Mouse (Mus musculus): ENCODE measurements around the gene Med18.
"Not testable (repeated sequence)": the region's sequence is repeated elsewhere in the genome, so short reads cannot be mapped to it uniquely, and the experiment has no call there.

Med18 gene

DNA sequence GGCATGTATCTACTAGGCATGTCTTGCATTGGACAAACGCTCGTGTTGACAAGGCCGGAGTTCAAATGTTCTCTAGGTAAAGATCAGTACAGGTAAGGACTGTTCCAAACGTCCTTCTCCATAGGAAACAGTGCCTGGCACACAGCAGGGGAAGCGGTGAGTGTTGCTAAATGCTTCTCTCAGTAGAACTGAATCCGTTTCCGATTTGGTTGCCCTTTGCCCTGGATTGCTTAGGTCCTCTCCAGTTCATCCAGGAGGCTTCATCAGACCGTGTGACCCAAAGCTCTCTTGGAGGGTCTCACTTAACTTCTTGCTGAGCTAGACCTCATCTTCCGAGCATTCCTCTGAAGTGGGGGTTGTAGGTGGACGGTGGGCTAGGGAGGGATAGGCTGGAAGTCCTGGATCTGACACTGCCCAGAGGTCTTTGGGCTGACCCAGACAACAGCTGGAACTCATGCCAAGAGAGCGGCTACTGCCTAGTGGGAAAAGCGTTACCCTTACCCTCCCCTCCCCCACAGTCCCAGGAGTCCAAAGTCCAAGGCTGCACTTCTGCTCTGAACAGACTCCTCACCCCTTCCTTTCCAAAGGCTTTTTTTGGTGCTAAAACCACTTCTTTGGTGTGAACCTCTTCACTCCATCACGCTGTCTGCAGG is 19.4 kb upstream of the Med18 start:
- DNase-seq (ENCODE audit: low read depth, low spot score): no peak

DNA sequence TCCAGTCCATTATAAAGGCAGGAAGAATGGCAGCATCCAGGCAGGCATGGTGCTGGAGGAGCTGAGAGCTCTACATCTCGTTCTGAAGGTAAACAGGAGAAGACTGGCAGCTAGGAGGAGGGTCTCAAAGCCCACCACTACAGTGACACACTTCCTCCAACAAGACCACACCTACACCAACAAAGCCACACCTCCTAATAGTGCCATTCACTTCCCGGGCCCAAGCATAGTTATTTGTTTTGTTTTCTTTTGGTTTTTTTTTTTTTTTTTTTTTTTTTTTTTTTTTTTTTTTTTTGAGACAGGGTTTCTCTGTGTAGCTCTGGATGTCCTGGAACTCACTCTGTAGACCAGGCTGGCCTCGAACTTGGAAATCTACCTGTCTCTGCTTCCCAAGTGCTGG is 18.4 kb upstream of the Med18 start:
- not testable (repeated sequence) for DNase-seq (ENCODE audit: low read depth, low spot score)

DNA sequence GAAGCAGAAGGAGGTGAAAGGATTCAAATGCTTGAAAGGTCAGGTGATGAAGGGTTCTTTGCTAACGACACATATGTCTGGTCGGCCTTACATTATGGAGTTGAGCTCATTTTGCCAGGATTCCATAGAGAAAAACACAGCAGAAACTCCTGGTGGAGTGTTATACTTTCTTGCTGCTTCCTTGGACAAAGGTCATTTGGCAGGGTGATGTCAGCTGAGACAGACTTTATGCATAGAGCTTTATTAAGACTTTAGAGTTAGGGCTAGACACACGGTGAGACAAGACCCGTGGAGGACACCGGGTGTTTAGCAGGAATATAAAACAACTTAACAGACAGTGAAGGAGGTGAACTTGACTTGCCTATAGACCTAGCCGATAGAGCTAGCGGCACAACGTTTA is 14.1 kb upstream of the Med18 start:
- DNase-seq (ENCODE audit: low read depth, low spot score): no peak

DNA sequence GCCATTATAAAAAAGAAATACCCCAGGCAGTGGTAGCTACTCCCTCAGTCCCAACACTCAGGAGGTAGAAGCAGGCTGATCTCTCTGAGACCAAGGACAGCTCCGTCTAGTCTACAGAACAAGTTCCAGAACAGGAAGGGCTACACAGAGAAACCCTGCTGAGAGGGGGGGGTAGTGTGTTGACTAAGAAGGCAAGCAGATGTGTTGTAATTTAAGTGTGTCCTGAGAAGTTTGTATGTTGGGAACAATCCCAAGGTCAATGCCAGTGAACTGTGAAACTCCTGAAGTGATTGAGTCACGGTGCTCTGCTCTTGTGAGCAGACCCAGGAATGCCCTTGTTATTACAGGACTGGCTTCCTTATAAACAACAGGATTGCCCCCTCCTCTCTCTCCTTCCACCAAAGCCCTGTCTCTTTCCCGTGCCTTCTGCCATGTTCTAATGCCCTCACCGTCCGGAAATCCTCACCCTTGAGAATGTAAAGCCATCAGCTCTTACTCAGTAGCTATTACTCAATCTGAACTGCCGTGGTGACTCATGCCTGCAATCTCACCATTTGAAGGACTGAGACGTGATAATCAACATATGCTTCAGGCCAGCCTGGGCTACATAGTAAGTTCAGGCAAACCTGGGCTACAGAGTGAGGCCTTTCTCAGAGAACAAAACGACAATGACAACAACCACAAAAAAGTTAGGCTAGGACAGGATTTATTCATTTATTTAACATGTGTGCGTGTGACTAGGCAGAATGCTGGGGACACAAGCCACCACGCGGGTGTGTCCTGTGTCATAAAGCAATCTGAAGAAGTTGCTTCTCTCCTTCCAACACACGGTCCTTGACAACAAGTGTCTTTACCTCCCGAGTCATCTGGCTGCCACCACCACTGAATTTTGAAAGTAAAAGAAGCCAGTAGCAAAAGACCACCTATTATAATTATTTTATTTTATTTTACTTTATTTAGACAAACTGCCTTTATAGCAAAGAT is 12.5 kb upstream of the Med18 start:
- no peak for DNase-seq (ENCODE audit: low read depth, low spot score)

DNA sequence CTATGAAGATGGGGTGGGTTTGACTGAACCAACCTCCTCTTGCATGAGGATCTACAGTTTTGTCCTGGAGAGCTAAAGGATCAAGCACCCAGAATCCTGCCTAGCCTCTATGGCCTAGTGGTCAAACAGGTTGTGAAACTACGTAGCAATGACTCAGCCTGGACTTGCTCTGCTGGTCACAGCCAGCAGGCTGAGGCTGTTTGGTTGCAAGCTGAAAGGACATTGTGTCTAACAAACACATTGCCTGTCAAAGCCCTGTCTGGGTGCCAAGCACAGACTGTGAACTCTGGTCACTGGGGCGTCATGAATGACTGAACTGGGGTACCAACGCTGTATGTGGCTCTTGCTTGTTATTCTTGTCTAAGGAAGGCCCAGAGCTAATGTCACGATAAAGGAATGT is 10.9 kb upstream of the Med18 start:
- no peak for DNase-seq (ENCODE audit: low read depth, low spot score)

DNA sequence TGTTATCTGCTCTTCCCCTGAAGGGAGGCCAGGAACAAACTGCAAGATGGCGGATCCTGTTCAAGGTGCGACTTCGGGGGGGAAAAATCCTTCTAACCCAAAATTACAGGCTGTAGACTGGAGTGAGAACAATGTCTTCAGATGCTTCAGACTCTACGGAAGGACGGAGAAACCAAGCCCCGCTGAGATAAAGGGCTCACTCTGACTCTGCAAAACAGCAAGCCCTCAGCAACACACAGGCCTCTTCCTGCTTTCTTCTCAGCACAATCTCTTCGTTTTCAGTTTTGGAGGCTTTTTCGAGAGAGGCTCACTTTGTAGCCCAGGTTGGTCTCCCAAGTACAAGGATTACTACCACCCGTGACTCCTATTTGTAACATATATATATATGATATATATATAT is 9.7 kb upstream of the Med18 start:
- DNase-seq (ENCODE audit: low read depth, low spot score): no peak

DNA sequence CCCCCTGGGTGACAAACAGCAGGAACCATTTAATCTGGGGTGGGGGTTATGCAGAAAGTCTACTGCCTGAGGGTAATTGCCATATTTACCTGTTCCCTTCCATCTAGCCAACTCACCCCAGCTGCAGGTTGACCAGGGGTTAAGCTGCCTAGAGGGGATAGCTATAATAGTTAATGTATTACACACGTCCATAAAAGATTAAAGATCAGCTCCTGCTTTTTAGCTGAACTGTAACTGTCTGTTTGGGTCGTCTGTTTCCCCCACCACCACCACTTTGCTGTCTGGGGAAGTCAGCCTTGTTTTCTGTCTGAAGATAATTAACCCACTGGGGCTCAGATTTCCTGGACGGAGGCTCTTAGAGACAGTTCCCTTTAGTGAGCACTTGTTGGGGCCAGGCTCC is 6.2 kb upstream of the Med18 start:
- no peak for DNase-seq (ENCODE audit: low read depth, low spot score)

DNA sequence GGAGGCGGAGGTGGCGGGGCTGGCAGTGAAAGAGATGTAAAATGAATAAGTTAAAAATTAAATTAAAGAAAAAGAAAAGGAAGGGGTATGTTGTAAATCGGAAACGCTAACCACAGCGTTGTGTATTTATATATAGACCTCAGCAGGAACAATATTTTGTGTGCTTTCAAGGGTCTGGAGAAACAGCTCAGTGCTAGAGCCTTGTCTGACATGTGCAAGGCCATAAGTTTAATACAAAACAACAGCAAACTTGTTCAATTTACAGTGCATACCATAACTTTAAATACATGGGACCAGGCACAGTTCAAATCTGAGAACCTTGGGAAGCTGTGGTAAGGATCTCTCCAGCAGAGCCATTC is 513 bp upstream of the Med18 start:
- no peak for DNase-seq (ENCODE audit: low read depth, low spot score)

DNA sequence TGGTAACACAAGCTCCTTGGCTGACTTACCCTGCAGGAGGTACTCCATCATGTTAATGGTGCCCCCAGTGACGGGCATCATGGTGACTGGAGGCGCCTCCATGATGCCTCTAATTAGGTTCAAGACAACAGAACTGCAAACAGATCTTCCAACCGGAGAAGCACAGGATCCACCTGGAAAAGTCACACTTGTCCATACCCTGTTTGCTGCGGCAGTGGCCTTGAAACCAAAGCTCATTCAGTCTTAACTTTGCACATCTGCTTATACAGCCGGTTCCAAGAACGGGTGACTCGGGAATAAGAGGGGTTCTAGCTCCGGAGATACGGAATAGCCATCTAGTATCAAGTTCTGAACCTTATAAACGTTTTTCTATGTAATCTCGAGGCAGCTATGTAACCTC is 885 bp downstream of the Med18 start:
- no peak for DNase-seq (ENCODE audit: low read depth, low spot score)

DNA sequence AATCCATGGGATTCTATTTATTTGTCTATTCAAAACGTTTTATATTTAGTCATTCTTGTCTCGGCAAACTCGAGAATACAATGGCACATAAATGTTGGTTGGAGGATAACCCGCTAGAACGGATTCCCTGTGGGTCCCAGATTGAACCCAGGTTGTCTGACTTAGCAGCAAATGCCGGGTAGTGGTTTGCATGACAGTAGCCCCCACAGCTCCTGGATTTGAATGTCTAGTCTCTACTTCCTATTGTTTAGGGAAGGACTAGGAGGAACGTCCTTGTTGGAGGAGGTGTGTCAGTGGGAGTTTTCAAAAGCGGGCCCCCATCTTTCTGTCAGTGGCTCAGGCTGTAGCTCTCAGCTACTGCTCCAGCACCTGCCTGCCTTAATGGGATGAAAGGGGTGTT is 3.5 kb downstream of the Med18 start:
- DNase-seq (ENCODE audit: low read depth, low spot score): no peak

DNA sequence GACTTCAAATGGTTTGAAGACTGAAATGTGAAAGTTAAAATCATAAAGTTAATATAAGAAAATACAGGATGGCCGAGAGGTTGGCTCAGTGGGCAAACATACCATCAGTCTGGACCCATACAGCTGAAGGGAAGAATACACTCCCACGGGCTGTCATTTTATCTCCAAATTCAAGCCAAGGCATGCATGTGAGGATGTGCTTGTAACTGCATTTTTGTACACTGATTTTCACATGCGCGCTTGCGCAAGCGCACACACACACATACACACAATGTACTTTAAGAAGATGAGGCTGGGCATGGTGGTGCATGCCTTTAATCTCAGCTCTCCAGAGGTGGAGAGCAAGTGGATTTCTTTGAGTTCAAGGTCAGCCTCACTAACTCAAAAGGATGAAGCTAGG is 8.2 kb downstream of the Med18 start:
- DNase-seq (ENCODE audit: low read depth, low spot score): no peak

DNA sequence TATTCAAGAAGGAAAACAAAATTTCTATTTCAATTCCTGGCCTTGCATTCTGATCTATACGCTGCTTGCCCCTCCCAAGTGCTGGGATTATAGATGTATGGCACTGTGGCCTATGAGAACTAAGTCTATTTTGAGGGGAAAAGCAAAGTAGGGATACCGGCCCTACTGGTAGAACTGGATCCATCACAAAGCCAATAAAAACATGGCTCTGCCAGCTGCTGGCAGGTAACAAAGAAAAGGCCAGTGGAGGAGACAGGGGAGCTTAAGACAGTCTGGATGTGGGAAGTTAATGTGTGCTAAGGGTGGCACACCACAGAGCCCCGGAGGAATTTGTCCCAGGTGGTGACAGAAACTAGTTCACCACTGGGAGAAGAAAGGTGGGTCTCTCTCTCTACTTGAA is 8.6 kb downstream of the Med18 start:
- DNase-seq (ENCODE audit: low read depth, low spot score): no peak

DNA sequence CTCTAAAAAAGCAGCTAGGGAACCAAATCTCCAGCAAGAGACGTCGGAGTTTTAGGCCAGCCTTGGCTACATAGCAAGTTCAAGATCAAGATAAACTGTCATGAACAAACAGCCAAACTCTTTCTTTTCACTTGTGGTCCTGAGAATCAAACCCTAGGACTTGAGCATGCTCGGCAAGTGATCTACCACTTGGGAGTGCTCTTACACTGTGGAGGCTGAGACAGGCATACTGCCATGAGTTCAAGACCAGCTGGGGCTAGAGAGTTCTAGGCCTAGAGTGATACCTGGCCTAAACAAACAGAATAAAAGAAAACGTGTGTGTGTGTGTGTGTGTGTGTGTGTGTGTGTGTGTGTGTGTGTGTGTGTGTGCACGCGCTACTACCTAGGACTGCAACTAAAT is 9.5 kb downstream of the Med18 start:
- no peak for DNase-seq (ENCODE audit: low read depth, low spot score)

DNA sequence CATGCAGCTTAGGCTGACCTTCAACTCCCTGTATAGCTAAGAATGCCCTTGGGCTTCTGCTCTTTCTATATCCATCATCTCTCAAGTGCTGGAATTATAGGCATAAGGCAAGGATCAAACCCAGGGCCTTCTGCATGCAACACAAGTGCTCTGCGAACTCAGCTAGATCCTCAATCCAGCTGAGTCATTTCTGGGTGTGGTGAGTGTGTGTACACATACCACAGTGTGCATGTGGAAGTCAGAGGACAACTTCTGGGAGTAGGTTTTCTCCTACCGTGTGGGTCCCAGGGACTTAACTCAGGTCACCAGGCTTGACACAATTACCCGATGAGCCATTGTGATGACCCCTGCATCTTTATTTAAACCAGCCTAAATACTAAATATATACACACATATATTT is 13.9 kb downstream of the Med18 start:
- DNase-seq (ENCODE audit: low read depth, low spot score): no peak

DNA sequence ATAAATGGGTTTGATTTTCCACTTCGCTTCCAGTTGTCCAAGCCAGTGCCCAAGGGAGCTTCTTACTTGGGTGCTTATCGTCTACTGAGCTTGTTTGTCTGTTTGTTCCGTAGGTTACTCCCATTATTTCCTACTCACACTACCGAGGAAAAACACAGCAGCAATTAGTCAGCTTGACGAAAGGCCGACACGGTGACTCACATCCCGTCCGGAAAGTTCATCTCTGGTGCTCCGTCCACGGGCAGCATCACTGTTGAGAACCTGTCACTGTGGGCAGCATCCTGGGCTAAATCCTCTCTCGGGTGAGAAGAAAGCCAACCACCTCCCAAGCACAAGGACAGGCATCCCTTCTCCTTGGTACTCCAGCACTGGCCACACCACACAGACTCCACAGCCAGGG is 17.6 kb downstream of the Med18 start:
- DNase-seq (ENCODE audit: low read depth, low spot score): no peak

DNA sequence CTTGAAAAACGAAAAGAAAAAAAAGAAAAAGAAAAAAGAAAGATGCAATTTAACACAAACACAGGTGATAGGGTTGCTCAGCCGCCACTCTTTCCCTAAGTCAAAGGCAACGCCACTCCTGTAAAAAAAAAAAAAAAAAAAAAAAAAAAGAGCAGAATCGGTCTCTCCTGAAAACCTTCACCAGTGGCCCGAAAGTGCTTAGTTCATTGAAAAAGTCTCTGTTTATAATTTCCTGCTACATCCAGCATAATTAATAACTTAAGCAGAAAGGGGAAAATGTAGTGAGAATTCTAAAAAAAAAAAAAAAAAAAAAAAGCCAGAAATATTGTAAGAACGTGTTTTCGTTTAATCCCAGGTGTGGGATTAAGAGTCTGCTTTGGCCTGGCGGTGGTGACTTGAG is 19.2 kb downstream of the Med18 start:
- no peak for DNase-seq (ENCODE audit: low read depth, low spot score)

DNA sequence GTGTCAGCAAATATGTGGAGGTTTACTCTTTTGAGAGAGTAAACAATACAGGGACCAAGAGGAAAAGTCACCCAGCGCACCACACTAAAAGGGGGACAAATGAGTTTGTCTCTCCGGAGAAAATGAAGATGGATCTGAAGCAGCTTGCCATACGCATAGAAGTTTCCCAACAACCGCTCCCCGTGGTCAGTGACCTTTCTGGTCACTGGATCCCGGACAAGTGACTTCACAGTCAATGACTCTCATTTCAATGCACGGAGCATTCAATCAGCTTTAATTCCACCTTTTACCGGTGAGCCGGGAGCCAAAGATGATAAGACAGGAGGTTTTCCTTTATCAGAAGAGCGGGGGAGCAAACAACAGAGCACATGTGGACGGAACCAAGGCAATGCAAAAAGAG is 25.9 kb downstream of the Med18 start:
- DNase-seq (ENCODE audit: low read depth, low spot score): no peak

DNA sequence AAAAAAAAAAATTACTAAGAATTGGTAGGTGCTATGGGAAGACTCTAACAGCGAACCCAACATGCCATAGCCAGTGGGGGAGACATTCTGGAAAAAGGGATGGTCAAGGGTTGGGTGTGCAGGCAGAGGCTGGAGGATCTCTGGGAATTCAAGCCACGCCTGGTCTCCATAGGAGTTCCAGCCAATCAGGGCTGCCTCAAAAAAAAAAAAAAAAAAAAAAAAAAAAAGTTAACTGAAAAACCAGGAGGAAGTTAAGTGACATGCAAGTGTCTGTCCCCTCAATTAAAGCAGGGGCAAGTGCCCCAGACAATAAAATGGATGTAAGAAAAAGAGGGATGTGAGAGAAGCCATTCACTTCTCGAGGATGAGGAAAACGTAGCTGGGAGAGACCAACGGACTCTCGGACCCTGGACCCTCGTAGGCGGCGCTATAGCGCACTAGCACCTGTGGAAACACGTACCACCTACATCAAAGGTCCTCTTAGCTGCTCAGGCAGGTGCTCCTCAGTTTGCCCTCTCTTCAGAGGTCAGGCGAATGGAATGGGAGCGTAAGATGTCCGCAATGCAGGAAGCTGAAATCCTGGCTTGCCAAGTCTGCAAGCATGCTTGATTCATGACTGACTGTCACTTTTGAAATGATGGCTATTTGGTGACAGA is 30.9 kb downstream of the Med18 start:
- no peak for DNase-seq (ENCODE audit: low read depth, low spot score)

DNA sequence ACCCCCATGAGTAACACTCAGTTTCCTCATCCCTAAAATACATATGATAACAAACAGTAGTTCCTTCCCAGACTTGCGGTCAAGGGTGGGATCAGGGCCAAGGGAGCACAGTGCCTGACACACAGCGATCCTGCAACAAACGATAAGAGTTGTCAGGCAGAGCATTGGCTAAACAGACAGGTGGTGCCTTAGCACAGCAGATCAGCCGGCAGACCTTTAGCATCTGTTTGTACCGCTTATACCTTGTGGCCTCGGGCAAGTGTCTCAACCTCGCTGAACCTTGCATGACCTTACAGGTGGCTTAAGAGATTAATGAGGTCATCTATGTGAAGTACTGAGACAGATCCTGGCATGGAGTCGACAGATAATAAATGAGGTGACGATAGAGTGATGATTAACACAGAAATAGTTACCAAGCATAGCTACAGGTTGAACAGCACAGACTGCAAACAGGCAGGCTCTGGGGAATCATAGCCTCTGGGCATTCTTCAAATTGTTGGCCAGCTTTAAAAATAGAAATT is 35.6 kb downstream of the Med18 start:
- DNase-seq (ENCODE audit: low read depth, low spot score): no peak

DNA sequence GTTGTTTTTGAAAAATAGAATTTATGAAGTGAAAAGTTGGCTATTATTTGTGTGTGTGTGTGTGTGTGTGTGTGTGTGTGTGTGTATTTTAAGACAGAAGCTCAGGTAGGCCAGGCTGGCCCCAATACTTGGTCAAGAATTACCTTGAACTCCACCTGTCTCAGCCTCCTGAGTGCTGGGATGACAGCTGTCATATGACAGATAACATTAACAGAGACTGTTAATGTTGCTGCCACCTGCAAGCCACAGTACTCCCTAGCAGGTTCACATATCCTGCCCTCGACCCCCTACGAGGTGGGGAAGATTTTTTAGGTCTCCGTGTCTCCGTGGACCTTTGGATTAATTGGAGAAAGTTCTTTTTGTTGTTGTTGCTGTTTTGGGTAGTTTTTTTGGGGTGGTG is 36.2 kb downstream of the Med18 start:
- no peak for DNase-seq (ENCODE audit: low read depth, low spot score)

DNA sequence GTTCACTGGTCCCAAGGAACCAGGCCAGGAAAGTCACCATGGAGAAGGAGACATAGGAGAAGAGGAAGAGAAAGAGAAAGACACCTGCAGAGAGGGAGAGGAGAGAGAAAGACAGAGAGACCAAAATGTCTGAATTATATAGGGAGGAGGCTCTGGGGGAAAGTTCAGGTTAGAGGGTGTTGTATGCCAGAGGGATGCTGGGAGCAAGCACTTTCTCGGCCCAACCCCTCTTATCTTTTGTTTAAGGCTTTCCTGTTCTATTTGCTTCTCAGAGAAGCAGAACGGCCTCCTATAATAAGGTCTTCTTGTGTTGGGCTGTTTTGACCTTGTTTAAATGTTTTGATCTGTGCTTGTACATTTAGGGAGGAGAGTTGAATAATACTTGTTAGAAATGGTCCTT is 37.7 kb downstream of the Med18 start:
- DNase-seq (ENCODE audit: low read depth, low spot score): no peak

DNA sequence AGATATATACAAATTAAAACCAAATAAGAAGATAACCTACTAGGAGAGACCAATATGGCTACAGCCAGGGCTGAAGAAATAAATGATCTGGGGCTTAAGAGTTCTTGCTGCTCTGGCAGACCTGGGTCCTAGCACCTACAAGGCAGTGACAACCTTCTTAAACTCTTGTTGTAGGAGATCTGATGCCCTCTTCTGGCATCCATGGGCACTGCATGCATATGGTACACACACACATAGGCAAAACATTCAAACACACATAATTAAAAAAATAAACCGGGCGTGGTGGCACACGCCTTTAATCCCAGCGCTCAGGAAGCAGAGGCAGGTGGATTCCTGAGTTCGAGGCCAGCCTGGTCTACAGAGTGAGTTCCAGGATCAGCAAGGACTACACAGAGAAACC is 39.0 kb downstream of the Med18 start:
- DNase-seq (ENCODE audit: low read depth, low spot score): no peak
